Mouse (Mus musculus): ENCODE data around the gene Mpg. TPM values are rescaled to one million over a fixed set of nuclear protein-coding genes. Genes with fewer than 3 reads are reported as not detected.

Mpg gene
- polyA plus RNA-seq, 2 experiments, result 27.1 to 40.1 TPM

DNA sequence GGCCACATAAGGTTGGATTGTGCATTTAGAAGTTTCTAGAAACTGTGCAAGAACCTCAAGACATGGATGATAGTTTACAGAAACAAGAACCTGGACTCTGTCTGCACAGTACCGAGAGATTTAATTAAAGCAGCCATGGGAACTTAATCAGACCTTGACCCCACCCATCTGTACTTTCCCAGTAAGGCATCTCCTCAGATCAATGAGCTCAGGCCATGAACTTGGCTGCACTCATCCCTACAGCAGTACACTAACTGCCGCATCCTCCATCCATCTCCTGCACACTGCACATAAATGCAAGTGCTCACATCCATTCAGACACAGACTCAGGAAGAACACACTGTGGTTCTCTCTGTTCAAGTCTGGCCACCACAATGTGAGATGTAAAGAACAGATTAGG, 54.3 kb downstream of the Mpg start:
- H3K4me2 ChIP-seq (replicated peaks; ENCODE audit: low read depth, low read length, severe bottlenecking), result no peak overlapping the region
- ATAC-seq (ENCODE audit: low FRiP score, low read depth) (no peak), DNase-seq (ENCODE audit: low spot score) (no peak)
- H3K27ac ChIP-seq (replicated peaks; ENCODE audit: low read depth, low read length), result no peak overlapping the region
- H3K36me3 ChIP-seq (ENCODE audit: control insufficient read depth, insufficient read depth, low read length), result no peaks in the 10 kb centered on the region
- H3K27me3 ChIP-seq (ENCODE audit: control insufficient read depth, insufficient read depth, low read length), result no peaks in the 10 kb centered on the region; the same call in 1 of the 2 replicates
- no peak overlapping the region for H3K4me3 ChIP-seq (replicated peaks; ENCODE audit: low read length)
- TF ChIP-seq POLR2A (IDR thresholded peaks at IDR 0.05; ENCODE audit: borderline replicate concordance, extremely low read depth, insufficient read depth, insufficient read length), result no peak
- no peak overlapping the region for H3K9ac ChIP-seq (ENCODE audit: low read depth, low read length, severe bottlenecking)
- H3K4me1 ChIP-seq (ENCODE audit: control insufficient read depth, insufficient read depth, low read length), result no peaks in the 10 kb centered on the region
- no peaks in the 10 kb centered on the region for H3K9me3 ChIP-seq (ENCODE audit: control insufficient read depth, low read length)
- WGBS, result 72% methylated on average over 2 of the region's 2 CpGs

DNA sequence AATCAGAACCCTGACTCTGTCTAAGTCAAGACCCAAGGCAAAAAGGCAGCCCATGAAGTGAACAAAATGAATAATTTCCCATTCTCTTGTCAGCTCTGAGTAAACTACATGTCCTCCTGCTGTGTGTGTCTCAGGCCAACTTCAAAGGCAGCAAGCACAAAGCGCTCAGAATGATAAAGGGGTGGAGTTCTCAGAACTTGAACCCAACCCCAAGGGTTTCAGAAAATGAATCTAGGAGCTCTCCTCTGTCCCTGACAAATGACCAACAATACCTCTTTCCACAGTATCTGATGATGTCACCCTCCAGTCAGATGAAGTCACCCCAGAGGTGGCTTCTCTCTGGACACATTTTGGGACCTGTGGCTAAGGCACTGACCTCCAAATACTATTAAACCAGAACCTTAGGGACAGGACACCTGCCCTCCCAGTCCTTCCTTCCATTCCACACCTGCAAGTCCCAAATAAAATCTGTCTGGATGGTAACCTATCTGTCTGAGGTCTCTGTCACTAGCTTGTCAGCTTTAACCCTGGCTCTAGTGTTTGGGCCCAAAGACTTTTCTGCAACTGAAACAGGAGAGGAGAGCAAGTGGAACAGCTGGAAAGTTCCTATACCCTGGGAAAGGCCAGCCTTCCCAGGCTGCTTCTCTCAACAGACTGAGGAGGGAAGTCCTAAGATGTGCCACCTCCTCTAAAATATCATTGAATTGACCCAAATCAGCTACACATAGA, 55.3 kb downstream of the Mpg start:
- H3K4me1 ChIP-seq (ENCODE audit: control insufficient read depth, insufficient read depth, low read length), result no peaks in the 10 kb centered on the region
- H3K9me3 ChIP-seq (ENCODE audit: control insufficient read depth, low read length), result no peaks in the 10 kb centered on the region
- no peak overlapping the region for H3K9ac ChIP-seq (ENCODE audit: low read depth, low read length, severe bottlenecking)
- no peak for TF ChIP-seq POLR2A (IDR thresholded peaks at IDR 0.05; ENCODE audit: borderline replicate concordance, extremely low read depth, insufficient read depth, insufficient read length)
- H3K4me2 ChIP-seq (replicated peaks; ENCODE audit: low read depth, low read length, severe bottlenecking), result no peak overlapping the region
- no peak overlapping the region for H3K27ac ChIP-seq (replicated peaks; ENCODE audit: low read depth, low read length)
- no peak overlapping the region for H3K4me3 ChIP-seq (replicated peaks; ENCODE audit: low read length)
- no peaks in the 10 kb centered on the region for H3K36me3 ChIP-seq (ENCODE audit: control insufficient read depth, insufficient read depth, low read length)
- 71% methylated on average over 1 of the region's 1 CpGs for WGBS
- ATAC-seq (ENCODE audit: low FRiP score, low read depth) (no peak), DNase-seq (ENCODE audit: low spot score) (no peak)
- no peaks in the 10 kb centered on the region; the same call in 1 of the 2 replicates for H3K27me3 ChIP-seq (ENCODE audit: control insufficient read depth, insufficient read depth, low read length)

Other genes starting within 250 kb of the Mpg start
- 15.7 and 17.5 TPM in 2 replicates for gene Nsg2, start 226.0 kb upstream of the Mpg start, polyA plus RNA-seq (2012; rRNA removed)
- 3.2 and 3.8 TPM in 2 replicates for gene Nsg2, start 226.0 kb upstream of the Mpg start, polyA plus RNA-seq (2014; fragmentation: Nextera tagmentation; extraction: Ambion mirVana)
- gene Il9r, start 26.2 kb upstream of the Mpg start, polyA plus RNA-seq (2012; rRNA removed), result 0.54 and 0.73 TPM in 2 replicates
- 0.21 and 0.32 TPM in 2 replicates for gene Il9r, start 26.2 kb upstream of the Mpg start, polyA plus RNA-seq (2014; fragmentation: Nextera tagmentation; extraction: Ambion mirVana)
- gene Snrnp25, start 21.1 kb upstream of the Mpg start, polyA plus RNA-seq (2012; rRNA removed), result 31.9 and 46.7 TPM in 2 replicates
- gene Snrnp25, start 21.1 kb upstream of the Mpg start, polyA plus RNA-seq (2014; fragmentation: Nextera tagmentation; extraction: Ambion mirVana), result 52.1 and 54.5 TPM in 2 replicates
- gene Rhbdf1, start 4.2 kb upstream of the Mpg start, polyA plus RNA-seq (2012; rRNA removed), result 136 and 234 TPM in 2 replicates
- 61.5 and 68.3 TPM in 2 replicates for gene Rhbdf1, start 4.2 kb upstream of the Mpg start, polyA plus RNA-seq (2014; fragmentation: Nextera tagmentation; extraction: Ambion mirVana)
- 88.8 and 114 TPM in 2 replicates for gene Nprl3, start 41.2 kb downstream of the Mpg start, polyA plus RNA-seq (2012; rRNA removed)
- 29.4 and 30.9 TPM in 2 replicates for gene Nprl3, start 41.2 kb downstream of the Mpg start, polyA plus RNA-seq (2014; fragmentation: Nextera tagmentation; extraction: Ambion mirVana)
- 70.0 and 113 TPM in 2 replicates for gene Hba-x, start 49.9 kb downstream of the Mpg start, polyA plus RNA-seq (2012; rRNA removed)
- gene Hba-x, start 49.9 kb downstream of the Mpg start, polyA plus RNA-seq (2014; fragmentation: Nextera tagmentation; extraction: Ambion mirVana), result 197 and 201 TPM in 2 replicates
- 4,119 and 4,850 TPM in 2 replicates for gene Hba-a1, start 57.0 kb downstream of the Mpg start, polyA plus RNA-seq (2012; rRNA removed)
- 3,906 and 5,793 TPM in 2 replicates for gene Hba-a1, start 57.0 kb downstream of the Mpg start, polyA plus RNA-seq (2014; fragmentation: Nextera tagmentation; extraction: Ambion mirVana)
- 0.87 and 2.4 TPM in 2 replicates for gene Hbq1b, start 60.5 kb downstream of the Mpg start, polyA plus RNA-seq (2012; rRNA removed)
- gene Hbq1b, start 60.5 kb downstream of the Mpg start, polyA plus RNA-seq (2014; fragmentation: Nextera tagmentation; extraction: Ambion mirVana), result 0.91 and 1.1 TPM in 2 replicates
- gene Hba-a2, start 70.0 kb downstream of the Mpg start, polyA plus RNA-seq (2012; rRNA removed), result 9,478 and 10,620 TPM in 2 replicates
- gene Hba-a2, start 70.0 kb downstream of the Mpg start, polyA plus RNA-seq (2014; fragmentation: Nextera tagmentation; extraction: Ambion mirVana), result 9,964 and 14,532 TPM in 2 replicates
- gene Hbq1a, start 73.6 kb downstream of the Mpg start, polyA plus RNA-seq (2012; rRNA removed), result 0.83 and 1.3 TPM in 2 replicates
- gene Hbq1a, start 73.6 kb downstream of the Mpg start, polyA plus RNA-seq (2014; fragmentation: Nextera tagmentation; extraction: Ambion mirVana), result 0.97 and 1.3 TPM in 2 replicates
- 44.3 and 52.8 TPM in 2 replicates for gene Sh3pxd2b, start 121.3 kb downstream of the Mpg start, polyA plus RNA-seq (2012; rRNA removed)
- gene Sh3pxd2b, start 121.3 kb downstream of the Mpg start, polyA plus RNA-seq (2014; fragmentation: Nextera tagmentation; extraction: Ambion mirVana), result 31.5 and 31.8 TPM in 2 replicates
- gene Ubtd2, start 228.9 kb downstream of the Mpg start, polyA plus RNA-seq (2012; rRNA removed), result 74.2 and 78.1 TPM in 2 replicates
- 107 and 118 TPM in 2 replicates for gene Ubtd2, start 228.9 kb downstream of the Mpg start, polyA plus RNA-seq (2014; fragmentation: Nextera tagmentation; extraction: Ambion mirVana)